Mouse (Mus musculus): ENCODE measurements at regions not wholly inside any gene's neighbourhood (a gene's known extent, or its start where the extent isn't known, plus 50 kb on each side); places are given as distances from the start of the nearest gene placed in this dataset.

- no peak overlapping the region for H3K4me3 ChIP-seq (ENCODE audit: insufficient read depth, low read length)
- H3K27ac ChIP-seq (ENCODE audit: insufficient read depth, low read length): no peak overlapping the region
- TF ChIP-seq CTCF (IDR thresholded peaks at IDR 0.05; ENCODE audit: borderline replicate concordance, insufficient read depth, low read length): no peak
- TF ChIP-seq POLR2A (IDR thresholded peaks at IDR 0.05; ENCODE audit: low read depth, low read length): no peak
- no peaks in the 10 kb centered on the region for H3K4me1 ChIP-seq (ENCODE audit: control insufficient read depth, insufficient read depth, low read length)
These were observed 166.1 kb downstream of the Ptpru start for GRCm38 (mm10) chr4:131671784-131672515.

GRCm38 (mm10) chr4:131677966-131678365 lies 160.1 kb downstream of the Ptpru start:
- TF ChIP-seq CTCF (IDR thresholded peaks at IDR 0.05; ENCODE audit: borderline replicate concordance, insufficient read depth, low read length): no peak
- TF ChIP-seq POLR2A (IDR thresholded peaks at IDR 0.05; ENCODE audit: low read depth, low read length): no peak
- Histone ChIP-seq H3K27ac (ENCODE audit: insufficient read depth, low read length) (no peak overlapping the region), H3K4me1 (ENCODE audit: control insufficient read depth, insufficient read depth, low read length) (no peaks in the 10 kb centered on the region)

GRCm38 (mm10) chr4:131683176-131683575 lies 154.9 kb downstream of the Ptpru start:
- no peak overlapping the region for H3K27ac ChIP-seq (ENCODE audit: insufficient read depth, low read length)
- H3K4me1 ChIP-seq (ENCODE audit: control insufficient read depth, insufficient read depth, low read length): no peaks in the 10 kb centered on the region
- TF ChIP-seq POLR2A (IDR thresholded peaks at IDR 0.05; ENCODE audit: low read depth, low read length): no peak
- TF ChIP-seq CTCF (IDR thresholded peaks at IDR 0.05; ENCODE audit: borderline replicate concordance, insufficient read depth, low read length): no peak
- H3K4me3 ChIP-seq (ENCODE audit: insufficient read depth, low read length): no peak overlapping the region

More at GRCm38 (mm10) chr4:131677966-131678365, 160.1 kb downstream of the Ptpru start:
- H3K4me3 ChIP-seq (ENCODE audit: insufficient read depth, low read length): no peak overlapping the region

GRCm38 (mm10) chr4:131685544-131685943 lies 152.5 kb downstream of the Ptpru start:
- Histone ChIP-seq H3K4me3 (ENCODE audit: insufficient read depth, low read length) (no peak overlapping the region), H3K27ac (ENCODE audit: insufficient read depth, low read length) (no peak overlapping the region), H3K4me1 (ENCODE audit: control insufficient read depth, insufficient read depth, low read length) (no peaks in the 10 kb centered on the region)
- no peak for TF ChIP-seq CTCF (IDR thresholded peaks at IDR 0.05; ENCODE audit: borderline replicate concordance, insufficient read depth, low read length)
- TF ChIP-seq POLR2A (IDR thresholded peaks at IDR 0.05; ENCODE audit: low read depth, low read length): no peak

- H3K4me3 ChIP-seq (ENCODE audit: insufficient read depth, low read length): no peak overlapping the region
- H3K4me1 ChIP-seq (ENCODE audit: control insufficient read depth, insufficient read depth, low read length): no peaks in the 10 kb centered on the region
- no peak for TF ChIP-seq CTCF (IDR thresholded peaks at IDR 0.05; ENCODE audit: borderline replicate concordance, insufficient read depth, low read length)
- no peak for TF ChIP-seq POLR2A (IDR thresholded peaks at IDR 0.05; ENCODE audit: low read depth, low read length)
- no peak overlapping the region for H3K27ac ChIP-seq (ENCODE audit: insufficient read depth, low read length)
These were observed 143.9 kb downstream of the Ptpru start for GRCm38 (mm10) chr4:131694232-131694631.

- no peak overlapping the region for H3K4me3 ChIP-seq (ENCODE audit: insufficient read depth, low read length)
- H3K4me1 ChIP-seq (ENCODE audit: control insufficient read depth, insufficient read depth, low read length): no peaks in the 10 kb centered on the region
- TF ChIP-seq CTCF (IDR thresholded peaks at IDR 0.05; ENCODE audit: borderline replicate concordance, insufficient read depth, low read length) (no peak), POLR2A (IDR thresholded peaks at IDR 0.05; ENCODE audit: low read depth, low read length) (no peak)
- H3K27ac ChIP-seq (ENCODE audit: insufficient read depth, low read length): no peak overlapping the region
These were observed 141.9 kb downstream of the Ptpru start for GRCm38 (mm10) chr4:131695941-131696912.

Data from embryonic fibroblast, embryonic 13.5 days (primary cell).